Mouse (Mus musculus): ENCODE results near the gene Rad17.

Rad17 gene

DNA sequence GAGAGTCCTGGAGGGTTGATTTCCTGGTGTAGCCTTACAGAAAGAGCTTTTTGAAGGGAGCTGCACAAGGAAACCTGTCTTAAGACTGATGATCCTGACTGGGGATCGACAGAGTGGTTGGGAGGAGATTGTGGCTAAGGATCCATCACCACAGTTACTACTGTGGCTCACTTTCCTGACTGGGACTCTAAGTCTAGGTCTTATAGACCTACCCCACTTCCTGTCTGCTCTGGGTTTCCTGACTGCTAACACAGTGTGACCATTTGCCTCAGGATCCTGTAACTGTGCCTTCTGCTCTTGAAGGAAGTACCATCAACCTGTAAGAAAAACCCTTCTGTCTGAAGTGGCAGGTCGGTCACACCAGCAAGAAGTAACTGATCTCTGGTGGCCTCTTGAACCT is 80.1 kb downstream of the Rad17 start:
- DNase-seq (ENCODE audit: low read depth, low spot score): no peak

DNA sequence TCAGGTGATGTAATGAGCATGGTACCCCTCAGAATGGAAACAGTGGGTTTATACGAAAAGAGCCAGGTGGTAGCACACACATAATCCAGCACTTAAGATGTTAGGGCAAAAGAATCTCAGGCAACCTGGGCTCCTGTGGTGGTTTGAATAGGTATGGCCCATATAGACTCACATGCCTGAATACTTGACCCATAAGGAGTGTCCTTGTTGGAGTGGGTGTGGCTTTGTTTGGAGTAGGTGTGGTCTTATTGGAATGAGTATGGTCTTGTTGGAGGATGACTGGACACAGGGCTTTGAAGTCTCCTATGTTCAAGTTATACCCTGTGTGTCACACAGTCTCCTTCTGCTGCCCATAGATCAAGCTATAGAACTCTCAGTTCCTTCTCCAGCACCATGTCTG is 82.5 kb downstream of the Rad17 start:
- DNase-seq (ENCODE audit: low read depth, low spot score): no peak

Data from c-Kit-negative CD71-positive TER-119-positive erythroid progenitor cells, embryonic 14.5 days (primary cell).